Mouse (Mus musculus) natural killer cell, adult 2 months (primary cell): ENCODE results near the gene Lrch2.
"Not testable (repeated sequence)": the region's sequence is repeated elsewhere in the genome, so short reads cannot be mapped to it uniquely, and the experiment has no call there.

ENCODE experiments used
- DNase-seq, 2 experiments: peaks; one replicate each; pipeline ENCODE4 v3.0.0; 2022; ENCODE audit warnings: low spot score in 2 of 2

Lrch2 gene

GRCm38 (mm10) chrX:147553421-147554201 lies at the start of gene Lrch2:
Lrch2 (minus strand) TSS chrX:147554081.
- DNase-seq, result no peak

GRCm38 (mm10) chrX:147540934-147541870 lies 12.7 kb downstream of the Lrch2 start:
- no peak for DNase-seq

DNA sequence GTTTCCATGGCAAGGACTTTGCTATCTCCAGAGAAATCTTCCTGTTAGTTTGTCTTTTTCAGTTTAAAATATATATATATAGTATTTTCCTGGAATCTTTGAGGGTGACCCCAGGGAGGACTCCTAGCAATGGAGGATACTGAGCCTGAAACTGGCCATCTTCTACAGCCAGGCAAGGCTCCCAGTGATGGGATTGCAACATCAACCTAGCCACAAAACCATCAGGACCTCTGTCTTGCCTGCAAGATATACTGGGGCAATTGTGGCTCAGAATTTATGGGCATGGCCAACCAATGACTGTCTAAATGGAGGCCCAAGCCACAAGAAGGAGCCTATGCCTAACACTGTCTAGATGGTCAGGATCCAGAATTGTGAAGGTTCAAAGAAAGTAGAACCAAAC lies 15.5 kb downstream of the Lrch2 start:
- DNase-seq, result no peak

DNA sequence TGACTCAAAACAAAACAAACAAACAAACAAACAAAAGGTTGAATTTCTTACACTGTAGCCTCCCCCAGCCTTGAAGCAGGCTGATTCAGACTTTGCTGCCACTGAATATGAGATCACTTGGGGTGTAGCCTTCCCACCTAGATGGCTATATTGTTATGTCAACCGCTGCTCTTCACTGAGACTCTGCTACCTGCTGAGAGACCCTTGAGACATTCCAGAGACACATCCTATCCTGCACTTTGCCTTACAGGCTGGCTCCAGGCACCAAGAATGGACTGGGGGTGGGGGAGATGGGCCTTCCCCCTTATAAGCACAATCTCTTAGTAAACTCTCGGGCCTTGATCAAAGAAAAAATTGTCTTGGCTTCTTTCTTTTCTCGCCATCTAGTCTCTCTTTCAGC lies 16.8 kb downstream of the Lrch2 start:
- DNase-seq, result not testable (repeated sequence)

DNA sequence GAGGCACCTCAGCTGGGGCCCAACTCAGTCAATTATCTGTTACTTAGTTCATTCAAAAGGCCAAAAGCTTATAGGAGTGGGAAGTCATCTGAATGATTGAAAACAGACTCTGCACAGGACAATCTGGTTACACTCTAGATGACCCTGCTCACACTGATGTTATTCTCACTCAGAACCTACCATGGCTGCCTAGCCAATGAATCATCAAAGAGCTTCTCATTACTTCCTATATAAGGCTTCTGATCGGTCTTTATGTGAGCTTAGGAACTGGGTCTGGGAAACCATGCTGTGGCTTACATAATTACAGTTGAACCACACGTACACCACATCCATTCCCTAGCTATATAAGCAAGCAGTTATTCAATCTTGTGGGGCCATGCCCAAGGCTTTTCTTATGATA lies 18.3 kb downstream of the Lrch2 start:
- no peak for DNase-seq

DNA sequence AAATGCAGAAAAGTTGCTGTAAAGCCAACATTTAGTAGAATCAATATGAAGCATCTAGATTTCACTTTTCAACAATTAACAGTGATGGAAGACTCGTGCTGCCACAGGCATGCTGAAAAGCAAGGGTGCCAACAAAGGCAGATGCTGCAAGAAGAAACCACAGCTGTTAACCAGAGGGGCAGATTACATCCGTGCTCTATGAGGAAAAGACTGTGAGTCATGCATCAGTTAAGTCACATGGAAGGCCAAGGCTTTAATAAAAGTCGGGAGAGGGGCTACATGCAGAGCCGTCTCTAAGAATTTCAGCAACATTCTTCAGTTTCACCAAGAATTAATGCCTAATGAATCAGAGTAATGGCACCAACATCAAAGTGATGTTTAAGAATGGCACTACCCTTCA lies 22.2 kb downstream of the Lrch2 start:
- no peak for DNase-seq

DNA sequence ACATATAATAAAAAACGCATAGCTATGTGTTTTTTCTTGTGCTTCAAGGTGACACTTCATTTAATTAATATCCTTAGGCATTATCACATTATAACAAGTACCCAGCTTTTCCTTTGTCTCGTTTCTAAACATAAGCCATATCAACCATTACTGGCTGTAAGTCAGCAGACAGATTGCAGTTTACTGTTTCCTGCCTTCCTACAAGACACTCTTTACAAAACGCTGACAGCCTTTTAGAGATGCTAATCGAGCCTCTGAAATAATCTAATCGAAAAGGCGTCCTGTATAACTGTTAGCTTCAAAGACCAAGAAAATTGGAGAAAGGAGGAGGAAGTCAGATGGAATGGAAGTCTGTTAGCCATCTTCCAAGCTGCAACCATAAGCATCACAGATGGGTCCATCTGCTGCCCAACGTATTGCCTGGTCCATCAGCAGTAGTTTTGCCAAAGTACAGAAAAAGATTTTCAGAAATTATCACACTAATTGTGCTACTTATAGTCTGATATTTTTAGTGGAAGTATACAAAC lies 26.2 kb downstream of the Lrch2 start:
- no peak for DNase-seq

GRCm38 (mm10) chrX:147489551-147489950 lies 64.3 kb downstream of the Lrch2 start:
- DNase-seq, result no peak

- DNase-seq, result not testable (repeated sequence)
Observed at GRCm38 (mm10) chrX:147453610-147454009, 100.3 kb downstream of the Lrch2 start, which contains the start of gene Vmn1r239-ps. Vmn1r239-ps (minus strand) TSS chrX:147453710.

DNA sequence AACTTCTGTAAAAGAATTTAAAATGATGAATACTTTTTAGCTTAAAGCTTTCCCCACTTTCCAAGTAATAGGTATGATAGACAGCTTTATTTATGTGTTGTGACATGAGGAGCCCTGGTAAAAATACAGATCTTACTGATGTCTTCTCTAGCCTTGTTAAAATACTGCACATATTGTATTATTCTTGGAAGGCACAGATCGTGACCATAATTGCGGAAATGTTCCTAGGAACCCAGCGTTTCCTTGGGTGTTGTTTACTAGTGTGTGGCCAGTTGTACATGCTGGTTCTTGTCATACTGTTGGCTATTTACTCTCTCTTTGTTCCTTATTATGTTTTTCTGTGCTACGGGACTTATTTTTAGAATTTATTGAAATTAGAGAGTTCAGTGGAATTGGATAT lies 110.5 kb downstream of the Lrch2 start:
- no peak for DNase-seq

DNA sequence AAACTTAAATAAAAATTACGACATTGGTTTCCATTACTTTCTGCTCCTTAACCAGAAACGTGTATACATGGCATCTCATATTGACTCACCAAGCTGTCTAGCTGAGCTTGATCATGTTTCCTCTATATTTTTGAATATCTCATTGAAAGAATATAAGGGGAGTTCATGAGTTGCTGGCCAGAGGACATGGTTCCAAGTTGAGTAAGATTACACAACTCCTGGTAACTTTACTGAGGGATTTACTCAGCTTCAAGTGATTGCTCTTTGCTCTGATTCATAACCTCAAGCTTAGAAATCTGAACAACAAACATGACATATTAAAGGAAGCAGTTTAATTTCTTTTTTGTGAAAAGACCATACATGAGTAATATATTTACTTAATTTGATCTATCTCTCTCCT lies 118.5 kb downstream of the Lrch2 start:
- no peak for DNase-seq

GRCm38 (mm10) chrX:147429753-147430152 lies 124.1 kb downstream of the Lrch2 start:
- DNase-seq, result no peak

- no peak for DNase-seq
Observed at GRCm38 (mm10) chrX:147429129-147429528, 124.8 kb downstream of the Lrch2 start, which contains the start of gene Il13ra2. Il13ra2 (minus strand) TSS chrX:147429192.
